Mouse (Mus musculus): Measurements from ENCODE around the gene Msh6.

- TF ChIP-seq GATA1 (IDR thresholded peaks at IDR 0.05; ENCODE audit: low read length), result no peak
- TF ChIP-seq TAL1 (IDR thresholded peaks at IDR 0.05; ENCODE audit: low read length), result no peak
Measured at GRCm38 (mm10) chr17:87985916-87986315, 11.1 kb downstream of the Msh6 start.
